Mouse (Mus musculus): ENCODE data around the gene Cnga4.

GRCm38 (mm10) chr7:105441426-105441825 is 37.1 kb downstream of the Cnga4 start:
- TF ChIP-seq GATA1 (IDR thresholded peaks at IDR 0.05; ENCODE audit: borderline replicate concordance, low read length) (no peak), CTCF (IDR thresholded peaks at IDR 0.05; ENCODE audit: low read depth, low read length) (no peak), TAL1 (conservative IDR thresholded peaks at IDR 0.05; ENCODE audit: low read depth, low read length) (no peak)

Data from G1E (cell line).